Mouse (Mus musculus): Measurements from ENCODE around the gene Zfp488. TPM values are rescaled to one million over a fixed set of nuclear protein-coding genes. Genes with fewer than 3 reads are reported as not detected.

Zfp488 gene
- polyA plus RNA-seq, 1 experiment, result not detected

GRCm38 (mm10) chr14:33993521-33994289 lies 15.1 kb upstream of the Zfp488 start:
- TF ChIP-seq TAL1 (IDR thresholded peaks at IDR 0.05; ENCODE audit: low read length), result no peak
- no peak for TF ChIP-seq GATA1 (IDR thresholded peaks at IDR 0.05; ENCODE audit: low read length)
- Histone ChIP-seq H3K27me3 (ENCODE audit: control insufficient read depth) (no peaks in the 10 kb centered on the region), H3K36me3 (ENCODE audit: control insufficient read depth) (no peaks in the 10 kb centered on the region), H3K4me1 (ENCODE audit: control insufficient read depth) (no peaks in the 10 kb centered on the region), H3K4me3 (replicated peaks) (no peak overlapping the region), H3K9me3 (ENCODE audit: control insufficient read depth, low read length) (no peaks in the 10 kb centered on the region)

- TF ChIP-seq GATA1 (IDR thresholded peaks at IDR 0.05; ENCODE audit: low read length), result no peak
- no peak for TF ChIP-seq TAL1 (IDR thresholded peaks at IDR 0.05; ENCODE audit: low read length)
- no peaks in the 10 kb centered on the region for H3K9me3 ChIP-seq (ENCODE audit: control insufficient read depth, low read length)
- no peaks in the 10 kb centered on the region for H3K27me3 ChIP-seq (ENCODE audit: control insufficient read depth)
- H3K4me3 ChIP-seq (replicated peaks), result no peak overlapping the region
- no peaks in the 10 kb centered on the region for H3K4me1 ChIP-seq (ENCODE audit: control insufficient read depth)
- no peaks in the 10 kb centered on the region for H3K36me3 ChIP-seq (ENCODE audit: control insufficient read depth)
Measured at GRCm38 (mm10) chr14:33993051-33993450, 14.5 kb upstream of the Zfp488 start.

- H3K9me3 ChIP-seq (ENCODE audit: control insufficient read depth, low read length), result no peaks in the 10 kb centered on the region
- H3K27me3 ChIP-seq (ENCODE audit: control insufficient read depth), result no peaks in the 10 kb centered on the region
- TF ChIP-seq GATA1 (IDR thresholded peaks at IDR 0.05; ENCODE audit: low read length), result no peak
- no peaks in the 10 kb centered on the region for H3K36me3 ChIP-seq (ENCODE audit: control insufficient read depth)
- H3K4me1 ChIP-seq (ENCODE audit: control insufficient read depth), result no peaks in the 10 kb centered on the region
- H3K4me3 ChIP-seq (replicated peaks), result no peak overlapping the region
Measured at GRCm38 (mm10) chr14:33991971-33992370, 13.4 kb upstream of the Zfp488 start.

- H3K36me3 ChIP-seq (ENCODE audit: control insufficient read depth), result no peaks in the 10 kb centered on the region
- no peak for TF ChIP-seq GATA1 (IDR thresholded peaks at IDR 0.05; ENCODE audit: low read length)
- TF ChIP-seq TAL1 (IDR thresholded peaks at IDR 0.05; ENCODE audit: low read length), result no peak
- no peaks in the 10 kb centered on the region for H3K27me3 ChIP-seq (ENCODE audit: control insufficient read depth)
- H3K4me1 ChIP-seq (ENCODE audit: control insufficient read depth), result no peaks in the 10 kb centered on the region
- H3K9me3 ChIP-seq (ENCODE audit: control insufficient read depth, low read length), result no peaks in the 10 kb centered on the region
- no peak overlapping the region for H3K4me3 ChIP-seq (replicated peaks)
Measured at GRCm38 (mm10) chr14:33989201-33989600, 10.6 kb upstream of the Zfp488 start.

- Histone ChIP-seq H3K36me3 (ENCODE audit: control insufficient read depth) (no peaks in the 10 kb centered on the region), H3K4me3 (replicated peaks) (no peak overlapping the region), H3K27me3 (ENCODE audit: control insufficient read depth) (peaks cover 12% of the 10 kb centered on the region), H3K9me3 (ENCODE audit: control insufficient read depth, low read length) (no peaks in the 10 kb centered on the region), H3K4me1 (ENCODE audit: control insufficient read depth) (no peaks in the 10 kb centered on the region)
- TF ChIP-seq TAL1 (IDR thresholded peaks at IDR 0.05; ENCODE audit: low read length) (no peak), GATA1 (IDR thresholded peaks at IDR 0.05; ENCODE audit: low read length) (no peak)
Measured at GRCm38 (mm10) chr14:33977748-33978147, 816 bp downstream of the Zfp488 start.

- H3K9me3 ChIP-seq (ENCODE audit: control insufficient read depth, low read length), result no peaks in the 10 kb centered on the region
- no peak overlapping the region for H3K4me3 ChIP-seq (replicated peaks)
- H3K36me3 ChIP-seq (ENCODE audit: control insufficient read depth), result no peaks in the 10 kb centered on the region
- H3K4me1 ChIP-seq (ENCODE audit: control insufficient read depth), result no peaks in the 10 kb centered on the region
- peaks cover 12% of the 10 kb centered on the region for H3K27me3 ChIP-seq (ENCODE audit: control insufficient read depth)
- TF ChIP-seq TAL1 (IDR thresholded peaks at IDR 0.05; ENCODE audit: low read length), result no peak
- TF ChIP-seq GATA1 (IDR thresholded peaks at IDR 0.05; ENCODE audit: low read length), result no peak
Measured at GRCm38 (mm10) chr14:33974752-33975151, 3.8 kb downstream of the Zfp488 start.

- H3K27me3 ChIP-seq (ENCODE audit: control insufficient read depth), result peaks cover under 1% of the 10 kb centered on the region; the same call in 1 of the 2 replicates
- no peaks in the 10 kb centered on the region for H3K36me3 ChIP-seq (ENCODE audit: control insufficient read depth)
- no peaks in the 10 kb centered on the region for H3K4me1 ChIP-seq (ENCODE audit: control insufficient read depth)
- H3K4me3 ChIP-seq (replicated peaks), result no peak overlapping the region
- no peaks in the 10 kb centered on the region for H3K9me3 ChIP-seq (ENCODE audit: control insufficient read depth, low read length)
- TF ChIP-seq GATA1 (IDR thresholded peaks at IDR 0.05; ENCODE audit: low read length) (no peak), TAL1 (IDR thresholded peaks at IDR 0.05; ENCODE audit: low read length) (no peak)
Measured at GRCm38 (mm10) chr14:33972679-33973078, 5.9 kb downstream of the Zfp488 start.

GRCm38 (mm10) chr14:33965675-33966074 lies 12.9 kb downstream of the Zfp488 start:
- Histone ChIP-seq H3K4me1 (ENCODE audit: control insufficient read depth) (no peaks in the 10 kb centered on the region), H3K27me3 (ENCODE audit: control insufficient read depth) (no peaks in the 10 kb centered on the region), H3K4me3 (replicated peaks) (no peak overlapping the region), H3K9me3 (ENCODE audit: control insufficient read depth, low read length) (no peaks in the 10 kb centered on the region), H3K36me3 (ENCODE audit: control insufficient read depth) (no peaks in the 10 kb centered on the region)
- TF ChIP-seq TAL1 (IDR thresholded peaks at IDR 0.05; ENCODE audit: low read length) (no peak), GATA1 (IDR thresholded peaks at IDR 0.05; ENCODE audit: low read length) (no peak)

- no peak overlapping the region for H3K4me3 ChIP-seq (replicated peaks)
- H3K4me1 ChIP-seq (ENCODE audit: control insufficient read depth), result no peaks in the 10 kb centered on the region
- TF ChIP-seq TAL1 (IDR thresholded peaks at IDR 0.05; ENCODE audit: low read length), result no peak
- TF ChIP-seq GATA1 (IDR thresholded peaks at IDR 0.05; ENCODE audit: low read length), result no peak
- no peaks in the 10 kb centered on the region for H3K36me3 ChIP-seq (ENCODE audit: control insufficient read depth)
- H3K9me3 ChIP-seq (ENCODE audit: control insufficient read depth, low read length), result peaks cover 15% of the 10 kb centered on the region; the same call in 1 of the 2 replicates
- H3K27me3 ChIP-seq (ENCODE audit: control insufficient read depth), result no peaks in the 10 kb centered on the region
Measured at GRCm38 (mm10) chr14:33959341-33959740, 19.2 kb downstream of the Zfp488 start.

Measured in erythroblast, embryonic 14.5 days (primary cell).